ENCODE assay signal across 11 mouse cellular contexts in the genomic region with DNA sequence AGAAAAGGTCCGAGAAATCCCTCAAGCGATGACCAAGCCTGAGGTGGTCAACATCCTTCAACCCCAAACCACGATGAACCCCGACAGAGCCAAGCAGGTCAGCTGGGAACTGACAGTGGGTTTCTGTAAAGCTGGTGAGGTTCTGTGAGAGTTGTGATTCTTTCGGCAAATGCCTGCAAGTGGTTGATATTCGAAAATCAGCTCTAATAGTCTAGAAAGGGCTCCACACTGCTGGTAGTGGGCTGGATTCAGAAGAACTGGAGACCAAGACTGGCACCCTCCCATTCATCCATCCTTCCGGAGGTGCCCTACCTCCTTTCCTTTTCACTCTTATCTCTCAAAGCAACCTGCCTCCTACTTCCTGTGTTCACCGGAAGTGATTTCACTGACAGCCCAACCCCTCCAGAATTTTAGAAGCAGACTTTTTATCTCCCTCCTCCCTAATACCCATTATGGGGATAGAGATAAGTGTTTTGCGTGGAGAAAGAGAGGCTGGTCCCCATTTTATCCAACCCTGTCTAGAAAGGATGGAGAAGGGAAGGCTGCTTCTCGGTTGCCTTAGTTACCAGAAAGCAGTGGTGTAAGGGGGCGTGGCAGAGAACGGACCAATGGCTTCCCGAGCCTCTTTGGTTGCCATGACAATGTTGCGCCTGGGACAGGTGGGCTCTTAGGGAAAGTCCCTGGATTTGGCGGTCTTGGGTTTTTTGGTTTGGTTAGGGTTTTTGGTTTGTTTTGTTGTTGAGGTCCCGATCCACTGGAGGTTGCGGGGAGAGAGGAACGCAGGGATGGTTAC. TPM values are rescaled to one million over a fixed set of nuclear protein-coding genes. Genes with fewer than 3 reads are reported as not detected.
DNase-seq lines count a peak whose midpoint lies in the region; ATAC-seq and TF ChIP-seq lines count a peak whose summit lies in the region.
"Had no signal": no experiment of that assay in that cellular context is flagged by ENCODE, and none has a peak within 500 bp of the region (broad histone marks: within the 10 kb centered on the region; RNA-seq: fewer than 3 reads in every experiment).

No protein-coding gene starts in this region.

- H3K4me1 ChIP-seq in CH12.LX (ENCODE audit: control insufficient read depth in 1 of 2, insufficient read depth in 2 of 2): peaks cover 0 to 6% of the 10 kb centered on the region in 2 experiments; a peak in 1 of 4 replicates
- peaks cover 37% of the 10 kb centered on the region for H3K4me1 ChIP-seq in forebrain, embryonic 16.5 days (replicated peaks; ENCODE audit: control insufficient read depth, insufficient read depth, low read length)
- H3K4me1 ChIP-seq in midbrain, embryonic 14.5 days (ENCODE audit: control insufficient read depth, insufficient read depth, low read length): peaks cover 44% of the 10 kb centered on the region

- H3K9me3 ChIP-seq in CH12.LX (replicated peaks; ENCODE audit: low read length): no peaks in the 10 kb centered on the region
- no peaks in the 10 kb centered on the region for H3K9me3 ChIP-seq in forebrain, embryonic 16.5 days (ENCODE audit: control insufficient read depth, low read length)
- H3K9me3 ChIP-seq in midbrain, embryonic 14.5 days (ENCODE audit: control insufficient read depth, low read length): no peaks in the 10 kb centered on the region
- H3K9me3 ChIP-seq: embryonic facial prominence, embryonic 12.5 days had no signal

- DNase-seq in CH12.LX (ENCODE audit: extremely low read depth) (peak; percentile 39), R1 (ENCODE audit: low read depth, low spot score) (peak; percentile 95)
- DNase-seq in midbrain, embryonic 14.5 days: peak; percentile 87
- DNase-seq in thymus, postnatal 14 days: no peak
- DNase-seq in thymus, postnatal 0 days (ENCODE audit: low spot score): no peak
- DNase-seq in urinary bladder, postnatal 36 days (ENCODE audit: low spot score in 2 of 2): no peak

- dilution Hi-C loops in CH12.LX (cut with MboI; ENCODE audit: extremely low pct_ligation_motif_present, extremely low pct_unique_long_range_greater_than_20kb, low sequenced_read_pairs): no loop called here

- no peak for TF ChIP-seq RAD21 in CH12.LX (IDR thresholded peaks at IDR 0.05; ENCODE audit: low read depth, low read length)

- no peak overlapping the region for H3K4me3 ChIP-seq in CH12.LX (replicated peaks in 1 of 3; ENCODE audit: low read depth in 2 of 3, low read length in 2 of 3, poor library complexity in 1 of 3)
- H3K4me3 ChIP-seq in forebrain, embryonic 16.5 days (replicated peaks; ENCODE audit: low read length): peak overlapping the region; percentile 6
- H3K4me3 ChIP-seq in midbrain, embryonic 14.5 days (replicated peaks; ENCODE audit: low read depth, low read length): peak overlapping the region; percentile 9; the same call in 1 of the 2 replicates
- H3K4me3 ChIP-seq: embryonic facial prominence, embryonic 12.5 days had no signal

- TF ChIP-seq EP300 in CH12.LX (IDR thresholded peaks at IDR 0.05; ENCODE audit: low read length): no peak

- no peaks in the 10 kb centered on the region for H3K79me2 ChIP-seq in CH12.LX (replicated peaks; ENCODE audit: control insufficient read depth, extremely low read depth, insufficient read depth, poor library complexity, severe bottlenecking)

- peaks cover 70% of the 10 kb centered on the region for H3K27me3 ChIP-seq in CH12.LX (replicated peaks)
- no peaks in the 10 kb centered on the region for H3K27me3 ChIP-seq in forebrain, embryonic 16.5 days (replicated peaks; ENCODE audit: control insufficient read depth, insufficient read depth, low read length)
- H3K27me3 ChIP-seq in midbrain, embryonic 14.5 days (ENCODE audit: control insufficient read depth, insufficient read depth, low read length): no peaks in the 10 kb centered on the region

- TF ChIP-seq CTCF in CH12.LX (conservative IDR thresholded peaks at IDR 0.05 in 1 of 2, IDR thresholded peaks at IDR 0.05 in 1 of 2; ENCODE audit: low read depth in 2 of 2, low read length in 2 of 2): no peak

- ATAC-seq in forebrain, embryonic 16.5 days: peak; percentile 40; the same call in 1 of the 2 replicates
- 0 out of 2 replicates have a peak, but pooled peaks have one; percentile 25 for ATAC-seq in midbrain, embryonic 14.5 days (ENCODE audit: low FRiP score, low TSS enrichment)

- in situ Hi-C loops in CH12.LX (cut with MboI; ENCODE audit: low pct_ligation_motif_present, low pct_unique_long_range_greater_than_20kb, low sequenced_read_pairs): no loop called here

- no peak overlapping the region for H3K9ac ChIP-seq in CH12.LX (ENCODE audit: insufficient read depth, low read depth)
- no peak overlapping the region for H3K9ac ChIP-seq in forebrain, embryonic 16.5 days (replicated peaks; ENCODE audit: low read depth, low read length)
- H3K9ac ChIP-seq in midbrain, embryonic 14.5 days (replicated peaks; ENCODE audit: low read length): peak overlapping the region; percentile 18; the same call in 1 of the 2 replicates
- H3K9ac ChIP-seq: embryonic facial prominence, embryonic 12.5 days had no signal

- peak overlapping the region; percentile 71 for H3K4me2 ChIP-seq in CH12.LX (ENCODE audit: insufficient read depth, low read depth, poor library complexity, severe bottlenecking)
- H3K4me2 ChIP-seq in forebrain, embryonic 16.5 days (ENCODE audit: low read length): peak overlapping the region; percentile 43
- H3K4me2 ChIP-seq in midbrain, embryonic 14.5 days (ENCODE audit: low read length): peak overlapping the region; percentile 45
- H3K4me2 ChIP-seq: embryonic facial prominence, embryonic 12.5 days had no signal

- WGBS in forebrain, embryonic 16.5 days: 14% methylated on average over 18 of the region's 18 CpGs
- 11% methylated on average over 18 of the region's 18 CpGs for WGBS in midbrain, embryonic 14.5 days

- peak; percentile 45; the same call in 1 of the 2 replicates for TF ChIP-seq POLR2A in CH12.LX (IDR thresholded peaks at IDR 0.05; ENCODE audit: low read depth, low read length)

- no peaks in the 10 kb centered on the region for H3K36me3 ChIP-seq in CH12.LX (replicated peaks in 1 of 2; ENCODE audit: control insufficient read depth in 1 of 2, insufficient read depth in 1 of 2, low read length in 1 of 2)
- peaks cover 20% of the 10 kb centered on the region for H3K36me3 ChIP-seq in forebrain, embryonic 16.5 days (ENCODE audit: control insufficient read depth, insufficient read depth)
- H3K36me3 ChIP-seq in midbrain, embryonic 14.5 days (ENCODE audit: control insufficient read depth, insufficient read depth, low read length): peaks cover 63% of the 10 kb centered on the region
- H3K36me3 ChIP-seq: embryonic facial prominence, embryonic 12.5 days had no signal

- no peak overlapping the region for H3K27ac ChIP-seq in CH12.LX (ENCODE audit: insufficient read depth, low read depth)
- H3K27ac ChIP-seq in forebrain, embryonic 16.5 days (ENCODE audit: low read length): peak overlapping the region; percentile 84
- H3K27ac ChIP-seq in midbrain, embryonic 14.5 days (replicated peaks; ENCODE audit: low read depth, low read length): peak overlapping the region; percentile 91
- H3K27ac ChIP-seq: embryonic facial prominence, embryonic 12.5 days had no signal

TF ChIP-seq in CH12.LX, 34 proteins besides CTCF, POLR2A, EP300 and RAD21 (continues in another document):
- TF ChIP-seq MAX (IDR thresholded peaks at IDR 0.05; ENCODE audit: low read length): no peak
- no peak for TF ChIP-seq TBP (conservative IDR thresholded peaks at IDR 0.05; ENCODE audit: low read depth, low read length)
- TF ChIP-seq USF2 (conservative IDR thresholded peaks at IDR 0.05; ENCODE audit: low read depth, low read length): no peak
- peak; percentile 77; the same call in 1 of the 2 replicates for TF ChIP-seq SIN3A (IDR thresholded peaks at IDR 0.05; ENCODE audit: low read length)
- TF ChIP-seq MYC (IDR thresholded peaks at IDR 0.05; ENCODE audit: low read depth, low read length): no peak

RNA-seq across cellular contexts. Expression of a gene that starts 25.0 kb away (rescaled TPM):
- 0.04 TPM in 2 replicates for total RNA-seq in CH12.LX (2012; rRNA removed)
- total RNA-seq in CH12.LX (2014; rRNA removed): not detected in 2 replicates
- polyA plus RNA-seq in CH12.LX (2012; ENCODE audit: insufficient read length, low read depth): not detected in 2 replicates
- polyA plus RNA-seq in forebrain, embryonic 16.5 days (2015; fragmentation: Nextera tagmentation; extraction: Ambion mirVana): 15.8 and 17.3 TPM in 2 replicates
- 18.6 and 20.7 TPM in 2 replicates for polyA plus RNA-seq in midbrain, embryonic 14.5 days (2014; fragmentation: Nextera tagmentation; extraction: Ambion mirVana)
- polyA plus RNA-seq in thymus, postnatal 0 days (2015; fragmentation: Nextera tagmentation; extraction: Ambion mirVana): 0.17 and 0.28 TPM in 2 replicates

RNA-seq across cellular contexts. Expression of a gene that starts 36.5 kb away (rescaled TPM):
- total RNA-seq in CH12.LX (2012; rRNA removed): not detected in 2 replicates
- not detected in 2 replicates for total RNA-seq in CH12.LX (2014; rRNA removed)
- not detected in 2 replicates for polyA plus RNA-seq in CH12.LX (2012; ENCODE audit: insufficient read length, low read depth)
- polyA plus RNA-seq in forebrain, embryonic 16.5 days (2015; fragmentation: Nextera tagmentation; extraction: Ambion mirVana): 0.46 and 0.91 TPM in 2 replicates
- polyA plus RNA-seq in midbrain, embryonic 14.5 days (2014; fragmentation: Nextera tagmentation; extraction: Ambion mirVana): 0.58 and 0.86 TPM in 2 replicates
- not detected in 2 replicates for polyA plus RNA-seq in thymus, postnatal 0 days (2015; fragmentation: Nextera tagmentation; extraction: Ambion mirVana)
- polyA plus RNA-seq: embryonic facial prominence, embryonic 12.5 days; heart, embryonic 14.5 days; lung, embryonic 16.5 days; spleen, adult 2 months had no signal

RNA-seq across cellular contexts. Expression of a gene that starts 40.3 kb away (rescaled TPM):
- total RNA-seq in CH12.LX (2012; rRNA removed) (2.5 and 2.8 TPM in 2 replicates), CH12.LX (2014; rRNA removed) (1.2 and 1.3 TPM in 2 replicates)
- polyA plus RNA-seq in CH12.LX (2012; ENCODE audit: insufficient read length, low read depth): 4.1 and 4.7 TPM in 2 replicates
- 3.1 and 3.6 TPM in 2 replicates for polyA plus RNA-seq in forebrain, embryonic 16.5 days (2015; fragmentation: Nextera tagmentation; extraction: Ambion mirVana)
- polyA plus RNA-seq in midbrain, embryonic 14.5 days (2014; fragmentation: Nextera tagmentation; extraction: Ambion mirVana): 4.2 and 4.8 TPM in 2 replicates
- 5.5 and 5.9 TPM in 2 replicates for polyA plus RNA-seq in thymus, postnatal 0 days (2015; fragmentation: Nextera tagmentation; extraction: Ambion mirVana)

RNA-seq across cellular contexts. Expression of a gene that starts 40.5 kb away (rescaled TPM):
- total RNA-seq in CH12.LX (2012; rRNA removed) (16.3 and 17.4 TPM in 2 replicates), CH12.LX (2014; rRNA removed) (11.7 and 11.9 TPM in 2 replicates)
- polyA plus RNA-seq in CH12.LX (2012; ENCODE audit: insufficient read length, low read depth): 13.2 and 27.3 TPM in 2 replicates
- polyA plus RNA-seq in forebrain, embryonic 16.5 days (2015; fragmentation: Nextera tagmentation; extraction: Ambion mirVana): 23.9 and 24.0 TPM in 2 replicates
- 16.1 and 18.5 TPM in 2 replicates for polyA plus RNA-seq in midbrain, embryonic 14.5 days (2014; fragmentation: Nextera tagmentation; extraction: Ambion mirVana)
- polyA plus RNA-seq in thymus, postnatal 0 days (2015; fragmentation: Nextera tagmentation; extraction: Ambion mirVana): 29.1 and 31.7 TPM in 2 replicates

RNA-seq across cellular contexts. Expression of a gene that starts 53.1 kb away (rescaled TPM):
- total RNA-seq in CH12.LX (2012; rRNA removed) (11.8 and 12.8 TPM in 2 replicates), CH12.LX (2014; rRNA removed) (3.7 and 4.9 TPM in 2 replicates)
- polyA plus RNA-seq in CH12.LX (2012; ENCODE audit: insufficient read length, low read depth): 6.6 and 7.1 TPM in 2 replicates
- polyA plus RNA-seq in forebrain, embryonic 16.5 days (2015; fragmentation: Nextera tagmentation; extraction: Ambion mirVana): 28.0 and 30.4 TPM in 2 replicates
- polyA plus RNA-seq in midbrain, embryonic 14.5 days (2014; fragmentation: Nextera tagmentation; extraction: Ambion mirVana): 30.8 and 34.2 TPM in 2 replicates
- 18.3 and 20.7 TPM in 2 replicates for polyA plus RNA-seq in thymus, postnatal 0 days (2015; fragmentation: Nextera tagmentation; extraction: Ambion mirVana)

Comparison
In these comparisons a context has a peak if more than half of its experiments do, and no peak if none do; other contexts are left out.
1. DNase-seq: peak in CH12.LX (single experiment), R1 (single experiment) and midbrain, embryonic 14.5 days (single experiment); none in thymus, postnatal 14 days (single experiment), thymus, postnatal 0 days (single experiment) and urinary bladder, postnatal 36 days (0 of 2).
2. H3K4me3 ChIP-seq: peak in forebrain, embryonic 16.5 days (single experiment) and midbrain, embryonic 14.5 days (single experiment); none in CH12.LX (0 of 3).
3. RNA of a gene that starts 25.0 kb away (polyA plus RNA-seq): 18.6 to 20.7 TPM in midbrain, embryonic 14.5 days and 15.8 to 17.3 TPM in forebrain, embryonic 16.5 days; 0.17 to 0.28 TPM in thymus, postnatal 0 days and not detected in CH12.LX; every median in the first group is over 10 times any median in the second.
4. Peak in every context shown above with its lines, with median percentiles within 50 percentile points of each other: H3K4me2 ChIP-seq.